Mouse (Mus musculus) cerebellum, adult 2 months (tissue): ENCODE data around the gene Vrk3.

Experiments
- CTCF ChIP-seq: fragments of 200-500 bp; IDR thresholded peaks from 2 replicates; pipeline ENCODE4 v1.5.1; 2011; ENCODE audit warnings: low read depth, mild to moderate bottlenecking, control low read depth, low read length, moderate library complexity, borderline replicate concordance; ENCODE audit not compliant: insufficient read depth
- POLR2A ChIP-seq: fragments of 200-500 bp; IDR thresholded peaks from 2 replicates; pipeline ENCODE4 v1.6.1; 2011; ENCODE audit warnings: low read length, control low read depth, borderline replicate concordance; ENCODE audit not compliant: insufficient read depth

- TF ChIP-seq CTCF (no peak), POLR2A (no peak)
Measured at GRCm38 (mm10) chr7:44808927-44809326, 60.7 kb downstream of the Vrk3 start.
